Mouse (Mus musculus): ENCODE results near the gene Nol6. TPM values are rescaled to one million over a fixed set of nuclear protein-coding genes. Genes with fewer than 3 reads are reported as not detected.

The Nol6 gene
- polyA plus RNA-seq, 1 experiment from 2014 or later: 30.0 TPM

DNA sequence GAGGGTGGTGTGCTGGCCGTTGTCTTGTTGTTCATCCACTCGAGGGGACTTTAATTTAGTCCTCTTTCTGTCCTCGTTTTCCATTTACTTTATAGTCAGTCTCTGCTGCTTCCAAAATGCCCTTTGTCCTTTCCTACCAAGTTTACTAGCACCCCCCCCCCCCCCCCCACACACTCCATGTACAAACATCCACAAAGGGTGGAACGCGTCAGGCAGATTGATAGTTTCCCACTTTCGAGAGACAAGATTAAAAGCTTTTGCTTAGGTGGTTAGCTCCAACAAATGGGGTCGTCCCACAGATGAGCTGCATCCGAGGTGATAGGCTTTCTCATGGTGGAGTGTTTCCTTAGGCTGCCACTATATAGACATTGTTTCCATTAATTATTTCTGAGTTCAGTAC, 12.6 kb upstream of the Nol6 start:
- H3K27me3 ChIP-seq: no peaks in the 10 kb centered on the region
- peaks cover 14% of the 10 kb centered on the region for H3K4me1 ChIP-seq
- H3K4me3 ChIP-seq (replicated peaks): peak overlapping the region; percentile 95
- peaks cover 23% of the 10 kb centered on the region for H3K36me3 ChIP-seq (replicated peaks)
- 0 out of 2 replicates have a peak, but pooled peaks cover 2% of the 10 kb centered on the region for H3K9me3 ChIP-seq
- WGBS: under 1% methylated on average over 8 of the region's 8 CpGs
- peak overlapping the region; percentile 99 for H3K9ac ChIP-seq
- peak overlapping the region; percentile 99 for H3K27ac ChIP-seq
- H3K4me2 ChIP-seq: peak overlapping the region; percentile 64
- no peak for ATAC-seq (ENCODE audit: low FRiP score)

DNA sequence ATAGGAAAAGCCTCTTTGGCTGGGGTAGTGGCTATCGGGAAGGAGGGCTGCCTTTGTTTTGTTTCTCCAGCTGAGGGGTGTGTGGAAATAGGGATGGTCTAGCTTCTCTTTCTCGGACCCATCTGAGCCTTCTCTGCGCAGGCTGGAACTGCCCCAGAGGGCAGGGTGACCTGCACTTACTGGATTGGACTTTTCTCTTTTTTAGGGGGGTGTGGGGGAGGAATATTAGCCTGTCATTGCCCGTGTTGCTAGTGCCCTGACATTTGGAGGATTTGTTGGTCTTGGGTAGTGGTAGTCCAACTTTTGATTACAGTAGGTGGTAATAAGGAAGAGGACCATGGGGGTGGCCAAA, 12.2 kb upstream of the Nol6 start:
- Histone ChIP-seq H3K9ac (peak overlapping the region; percentile 99), H3K27me3 (no peaks in the 10 kb centered on the region), H3K27ac (peak overlapping the region; percentile 99), H3K4me3 (replicated peaks) (peak overlapping the region; percentile 95), H3K9me3 (0 out of 2 replicates have a peak, but pooled peaks cover 2% of the 10 kb centered on the region), H3K36me3 (replicated peaks) (peaks cover 22% of the 10 kb centered on the region), H3K4me1 (peaks cover 14% of the 10 kb centered on the region), H3K4me2 (peak overlapping the region; percentile 64)
- ATAC-seq (ENCODE audit: low FRiP score): peak; percentile 18; the same call in 1 of the 2 replicates
- 0% methylated on average over 4 of the region's 4 CpGs for WGBS

DNA sequence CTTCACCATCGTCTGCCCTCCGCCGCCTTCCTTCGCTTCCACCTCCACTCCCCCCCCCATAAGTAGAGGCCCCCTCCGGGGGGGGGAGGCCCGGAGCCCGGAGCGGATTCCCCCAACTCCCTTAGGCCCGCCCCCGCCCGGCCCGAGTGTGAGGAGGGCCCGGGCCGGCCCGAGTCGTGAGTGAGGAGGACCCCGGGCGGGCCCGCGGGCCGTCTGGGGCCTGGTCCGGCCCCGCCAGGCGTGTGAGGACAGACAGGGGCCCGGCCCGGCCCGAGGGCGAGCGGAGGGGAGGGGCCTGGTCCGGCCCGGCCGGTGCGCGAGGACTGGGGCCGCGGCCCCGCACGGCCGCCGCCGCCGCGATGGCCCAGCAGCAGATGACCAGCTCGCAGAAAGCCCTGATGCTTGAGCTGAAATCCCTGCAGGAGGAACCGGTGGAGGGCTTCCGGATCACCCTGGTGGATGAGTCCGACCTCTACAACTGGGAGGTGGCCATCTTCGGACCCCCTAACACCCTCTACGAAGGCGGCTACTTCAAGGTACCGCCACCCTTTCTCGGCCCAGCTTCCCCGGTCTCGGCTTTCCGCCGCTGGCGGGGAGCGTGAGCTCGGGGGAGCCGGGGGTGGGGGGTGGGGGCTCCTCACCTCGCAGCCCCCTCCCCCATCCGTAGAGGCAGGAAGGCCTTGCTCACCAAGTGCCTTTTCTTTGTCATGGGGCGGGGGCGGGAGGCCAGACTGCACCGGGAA, 11.6 kb upstream of the Nol6 start, which contains the start of gene Ube2r2:
Gene Ube2r2 (plus strand): TSS at position 33 of the 743 bp plus-strand sequence.
- Histone ChIP-seq H3K9ac (peak within 1 kb of the TSS; percentile 99), H3K27ac (peak within 1 kb of the TSS; percentile 99), H3K4me3 (replicated peaks) (peak within 1 kb of the TSS; percentile 95), H3K27me3 (no peaks in the 10 kb centered on the region), H3K9me3 (0 out of 2 replicates have a peak, but pooled peaks cover 2% of the 10 kb centered on the region), H3K4me1 (peaks cover 14% of the 10 kb centered on the region), H3K4me2 (peak within 1 kb of the TSS; percentile 64), H3K36me3 (replicated peaks) (peaks cover 16% of the 10 kb centered on the region)
- under 1% methylated on average over 61 of the region's 65 CpGs for WGBS
- peak; percentile 82 for ATAC-seq (ENCODE audit: low FRiP score)

DNA sequence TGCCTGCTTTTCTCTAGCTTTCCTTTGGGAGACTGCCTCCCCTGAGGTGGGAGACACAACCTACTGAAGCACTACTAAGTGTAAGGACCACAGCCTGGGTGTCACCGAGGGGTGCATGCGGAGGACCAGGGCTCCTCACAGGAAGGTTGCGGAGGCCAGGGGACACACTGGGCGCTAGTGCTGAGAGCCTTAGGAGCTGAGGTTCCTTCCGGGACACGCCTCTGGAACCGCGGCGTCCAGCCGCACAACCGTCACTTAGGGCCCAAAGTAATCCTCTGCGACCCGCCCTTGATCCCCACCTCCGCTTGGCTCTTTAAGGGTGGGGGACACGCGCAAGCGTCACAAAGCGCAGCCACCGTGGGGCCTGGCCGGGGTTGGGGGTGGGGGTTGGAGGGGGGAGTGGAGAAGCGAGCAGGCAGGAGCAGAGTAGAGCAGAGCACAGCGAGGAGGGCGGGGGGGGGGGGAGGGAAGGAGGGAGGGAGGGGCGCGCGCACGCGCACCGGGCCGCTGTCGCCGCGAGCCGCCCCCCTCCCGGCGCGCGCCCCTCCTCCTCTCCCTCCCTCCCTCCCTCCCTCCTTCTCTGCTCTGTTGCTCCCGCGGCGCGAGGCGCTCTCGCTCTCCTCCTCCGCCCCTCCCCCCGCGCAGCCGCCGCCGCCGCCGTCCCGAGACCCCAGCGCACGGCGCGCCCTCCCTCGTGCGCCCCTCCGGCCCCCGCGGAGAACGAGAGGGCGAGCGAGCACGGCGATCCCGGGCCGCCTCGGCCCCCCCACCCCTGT, 10.9 kb upstream of the Nol6 start:
- H3K27me3 ChIP-seq: no peaks in the 10 kb centered on the region
- peak overlapping the region; percentile 99 for H3K9ac ChIP-seq
- peak overlapping the region; percentile 64 for H3K4me2 ChIP-seq
- 0 out of 2 replicates have a peak, but pooled peaks cover 2% of the 10 kb centered on the region for H3K9me3 ChIP-seq
- 2% methylated on average over 20 of the region's 70 CpGs for WGBS
- H3K27ac ChIP-seq: peak overlapping the region; percentile 99
- peaks cover 14% of the 10 kb centered on the region for H3K4me1 ChIP-seq
- peaks cover 9% of the 10 kb centered on the region; the same call in 1 of the 2 replicates for H3K36me3 ChIP-seq (replicated peaks)
- ATAC-seq (ENCODE audit: low FRiP score): peak; percentile 94
- peak overlapping the region; percentile 95 for H3K4me3 ChIP-seq (replicated peaks)

DNA sequence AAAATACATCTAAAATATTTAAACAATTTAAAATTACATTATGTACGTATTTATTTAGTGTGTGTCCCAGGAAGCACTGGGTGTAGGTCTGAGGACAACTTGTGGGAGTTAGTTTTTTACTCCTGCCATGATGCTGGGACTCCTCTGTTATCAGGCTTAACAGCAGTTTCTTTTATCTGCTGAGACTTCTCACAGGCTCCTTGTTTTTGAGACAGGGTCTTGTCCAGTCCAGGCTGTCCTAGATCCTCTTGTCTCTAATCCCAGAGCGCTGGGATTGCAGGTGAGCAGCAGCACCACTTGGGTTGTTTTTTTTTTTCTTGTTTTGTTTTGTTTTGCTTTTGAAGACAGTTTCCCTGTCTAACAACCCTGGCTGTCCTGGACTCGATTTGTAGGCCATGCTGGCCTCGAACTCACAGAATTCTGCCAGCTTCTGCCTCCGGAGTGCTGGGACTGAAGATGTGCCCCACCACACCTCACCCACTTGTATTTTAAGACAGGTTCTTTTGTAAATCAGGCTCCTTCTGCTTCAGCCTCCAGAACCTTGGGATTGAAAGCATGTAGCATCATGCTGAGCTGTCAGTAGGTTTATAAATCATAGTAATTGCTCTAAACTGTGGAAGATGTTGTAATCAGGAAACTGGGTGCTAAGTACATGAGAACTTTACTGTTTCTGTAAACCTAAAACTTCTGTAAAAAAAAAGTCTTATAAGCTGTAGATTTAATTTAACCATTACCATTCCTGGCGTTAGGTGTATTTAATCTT, 9.5 kb upstream of the Nol6 start:
- no peak for ATAC-seq (ENCODE audit: low FRiP score)
- no peak overlapping the region for H3K4me2 ChIP-seq
- H3K4me3 ChIP-seq (replicated peaks): no peak overlapping the region
- H3K27ac ChIP-seq: no peak overlapping the region
- no peaks in the 10 kb centered on the region for H3K27me3 ChIP-seq
- peaks cover 4% of the 10 kb centered on the region; the same call in 1 of the 2 replicates for H3K36me3 ChIP-seq (replicated peaks)
- H3K9ac ChIP-seq: no peak overlapping the region
- no peaks in the 10 kb centered on the region for H3K9me3 ChIP-seq
- peaks cover 14% of the 10 kb centered on the region for H3K4me1 ChIP-seq
- WGBS: 89% methylated on average over 6 of the region's 6 CpGs

DNA sequence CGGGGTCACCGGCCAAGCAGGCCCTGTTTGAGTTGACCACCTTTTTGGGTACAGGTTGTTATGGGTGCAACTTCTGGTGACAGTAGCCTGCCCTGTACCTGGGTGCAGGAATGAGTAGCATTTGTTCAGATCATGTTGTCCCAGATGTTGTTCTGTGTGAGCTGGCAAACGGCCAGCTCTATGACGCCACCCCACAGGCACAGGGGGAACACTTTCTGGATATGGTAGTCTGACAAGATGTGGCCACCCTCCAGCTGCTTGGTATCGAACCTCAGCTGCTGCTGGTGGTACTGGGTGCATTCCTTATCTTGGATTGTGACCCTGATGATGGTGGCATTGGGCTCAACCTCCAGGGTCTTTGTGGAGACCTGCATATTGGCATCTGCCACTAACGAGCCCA, 8.2 kb upstream of the Nol6 start:
- no peaks in the 10 kb centered on the region for H3K9me3 ChIP-seq
- H3K9ac ChIP-seq: no peak overlapping the region
- H3K4me3 ChIP-seq (replicated peaks): no peak overlapping the region
- H3K4me1 ChIP-seq: peaks cover 11% of the 10 kb centered on the region; the same call in 1 of the 2 replicates
- no peak overlapping the region for H3K4me2 ChIP-seq
- ATAC-seq (ENCODE audit: low FRiP score): no peak
- H3K36me3 ChIP-seq (replicated peaks): no peaks in the 10 kb centered on the region
- no peaks in the 10 kb centered on the region for H3K27me3 ChIP-seq
- WGBS: 77% methylated on average over 6 of the region's 6 CpGs
- H3K27ac ChIP-seq: no peak overlapping the region

DNA sequence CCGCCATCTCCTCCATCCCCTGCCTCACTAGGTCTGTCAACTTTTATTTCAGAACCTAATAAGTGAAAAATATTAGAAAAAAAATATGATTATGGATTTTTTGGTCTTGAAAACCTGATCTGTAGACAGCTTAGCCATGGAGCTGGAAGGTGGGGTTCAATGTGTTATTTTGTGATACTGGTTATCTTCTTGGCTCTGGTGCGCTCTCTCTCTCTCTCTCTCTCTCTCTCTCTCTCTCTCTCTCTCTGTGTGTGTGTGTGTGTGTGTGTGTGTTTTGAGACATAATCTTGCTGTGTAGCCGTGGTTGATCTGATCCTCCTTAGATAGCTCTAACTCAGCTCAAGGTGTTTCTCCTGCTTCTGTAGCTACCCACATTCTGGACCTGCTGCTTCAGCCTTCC, 5.6 kb upstream of the Nol6 start:
- no peak for ATAC-seq (ENCODE audit: low FRiP score)
- 85% methylated on average over 3 of the region's 3 CpGs for WGBS
- no peaks in the 10 kb centered on the region for H3K27me3 ChIP-seq

DNA sequence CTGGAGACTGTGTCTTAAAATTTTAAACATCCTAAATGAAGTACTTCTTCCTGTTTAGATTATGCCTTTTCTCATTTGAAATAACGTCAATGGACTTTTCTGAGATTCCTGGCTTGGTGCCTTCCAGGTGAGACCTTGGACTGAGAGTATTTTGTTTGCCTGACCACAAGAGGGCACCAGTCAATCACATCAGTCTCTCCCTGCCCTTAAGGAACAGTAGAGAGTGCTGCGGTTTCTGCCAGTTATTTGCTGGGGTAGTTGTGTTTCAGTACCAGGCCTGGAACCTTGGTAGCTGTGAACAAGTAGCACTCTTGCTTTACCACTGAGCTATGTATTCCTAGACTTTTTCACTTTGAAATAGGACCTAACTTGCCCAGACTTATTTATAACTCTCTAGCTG, 5.2 kb upstream of the Nol6 start:
- ATAC-seq (ENCODE audit: low FRiP score): peak; percentile 64; the same call in 1 of the 2 replicates
- Histone ChIP-seq H3K27ac (no peak overlapping the region), H3K9ac (no peak overlapping the region), H3K4me2 (no peak overlapping the region), H3K9me3 (no peaks in the 10 kb centered on the region), H3K4me1 (peaks cover 2% of the 10 kb centered on the region; the same call in 1 of the 2 replicates), H3K27me3 (no peaks in the 10 kb centered on the region), H3K4me3 (replicated peaks) (no peak overlapping the region), H3K36me3 (replicated peaks) (no peaks in the 10 kb centered on the region)
- WGBS: 8% methylated on average over 2 of the region's 2 CpGs

More for the DNA sequence above, 5.6 kb upstream of the Nol6 start:
- Histone ChIP-seq H3K27ac (no peak overlapping the region), H3K4me1 (peaks cover 6% of the 10 kb centered on the region; the same call in 1 of the 2 replicates), H3K36me3 (replicated peaks) (no peaks in the 10 kb centered on the region), H3K4me3 (replicated peaks) (no peak overlapping the region), H3K9ac (no peak overlapping the region), H3K4me2 (no peak overlapping the region), H3K9me3 (no peaks in the 10 kb centered on the region)

DNA sequence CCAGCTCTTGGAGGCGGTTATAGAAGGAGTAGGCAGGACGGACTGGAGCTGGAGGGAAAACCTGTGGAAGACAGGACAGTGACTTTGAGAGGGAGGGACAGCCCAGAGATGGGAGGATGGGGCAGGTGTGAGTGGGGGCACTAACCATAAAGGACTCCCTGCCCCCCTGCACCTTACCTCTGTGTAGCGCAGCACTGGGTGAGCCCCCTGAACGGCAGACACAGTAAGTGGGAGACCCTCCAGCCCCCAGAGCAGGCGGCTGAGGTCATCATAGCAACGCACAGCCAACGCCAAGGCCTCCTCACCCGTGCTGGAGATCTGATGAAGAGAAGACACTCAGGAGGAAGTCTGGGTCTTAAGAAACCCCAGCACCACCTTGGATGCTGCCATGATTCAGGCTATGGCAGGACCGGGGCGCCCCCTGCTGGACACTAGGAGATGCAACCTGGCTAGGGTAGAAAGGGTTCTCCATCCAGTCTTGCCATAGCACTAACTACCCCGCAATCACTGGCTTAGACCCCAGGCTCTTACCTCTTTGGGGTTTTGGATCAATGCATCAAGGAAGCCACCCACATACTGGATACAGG, 5.5 kb downstream of the Nol6 start:
- Histone ChIP-seq H3K4me3 (replicated peaks) (no peak overlapping the region), H3K9ac (no peak overlapping the region), H3K4me2 (no peak overlapping the region), H3K27ac (no peak overlapping the region), H3K27me3 (no peaks in the 10 kb centered on the region), H3K4me1 (peaks cover 10% of the 10 kb centered on the region), H3K9me3 (no peaks in the 10 kb centered on the region), H3K36me3 (replicated peaks) (peaks cover 84% of the 10 kb centered on the region)
- WGBS: 75% methylated on average over 11 of the region's 11 CpGs
- ATAC-seq (ENCODE audit: low FRiP score): no peak

DNA sequence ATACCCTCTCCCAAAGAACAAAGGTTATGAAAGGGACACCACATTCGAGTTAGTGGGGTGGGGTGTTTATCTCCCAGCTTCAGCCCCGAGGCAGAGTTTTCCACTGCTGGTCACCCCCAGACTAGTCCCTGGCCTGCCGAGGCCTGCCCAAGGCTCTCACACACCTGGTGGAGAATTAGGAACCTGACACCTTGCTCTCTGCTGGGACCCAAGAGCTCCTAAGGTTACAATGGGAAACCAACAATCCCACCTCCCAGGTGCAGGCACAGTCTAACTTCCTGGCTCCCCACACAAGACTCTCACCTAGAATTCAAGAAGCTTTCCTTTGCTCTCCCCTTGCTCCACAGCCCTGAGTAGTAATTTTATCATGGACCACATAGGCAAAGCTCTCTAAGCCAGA, 7.4 kb downstream of the Nol6 start:
- H3K4me3 ChIP-seq (replicated peaks): no peak overlapping the region
- H3K4me2 ChIP-seq: no peak overlapping the region
- no peaks in the 10 kb centered on the region for H3K9me3 ChIP-seq
- ATAC-seq (ENCODE audit: low FRiP score): no peak
- WGBS: 76% methylated on average over 3 of the region's 3 CpGs
- H3K27me3 ChIP-seq: no peaks in the 10 kb centered on the region
- H3K9ac ChIP-seq: no peak overlapping the region
- no peaks in the 10 kb centered on the region for H3K4me1 ChIP-seq
- no peak overlapping the region for H3K27ac ChIP-seq
- peaks cover 78% of the 10 kb centered on the region for H3K36me3 ChIP-seq (replicated peaks)

DNA sequence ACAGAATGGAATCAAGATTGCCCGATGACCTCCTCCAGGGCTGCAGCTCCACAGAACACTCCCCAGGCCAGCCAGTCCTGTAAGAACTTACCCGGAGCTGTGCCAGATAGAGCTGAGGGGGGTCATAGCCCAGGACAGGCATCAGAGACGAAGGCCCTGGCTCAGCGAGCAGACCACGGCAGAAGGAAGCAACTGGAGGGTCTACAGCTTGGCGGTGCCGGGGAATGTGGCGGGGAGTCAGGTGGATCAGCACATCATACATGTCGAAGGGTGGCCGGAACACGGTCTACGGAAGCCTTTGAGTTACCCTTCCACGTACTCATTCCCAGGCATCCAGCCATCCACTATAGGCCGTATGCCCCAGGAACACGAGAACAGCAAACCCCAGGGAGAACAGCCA, 8.5 kb downstream of the Nol6 start:
- no peak for ATAC-seq (ENCODE audit: low FRiP score)
- no peaks in the 10 kb centered on the region for H3K27me3 ChIP-seq
- no peak overlapping the region for H3K27ac ChIP-seq
- no peak overlapping the region for H3K4me2 ChIP-seq
- H3K36me3 ChIP-seq (replicated peaks): peaks cover 68% of the 10 kb centered on the region
- H3K9me3 ChIP-seq: no peaks in the 10 kb centered on the region
- no peaks in the 10 kb centered on the region for H3K4me1 ChIP-seq
- no peak overlapping the region for H3K9ac ChIP-seq
- no peak overlapping the region for H3K4me3 ChIP-seq (replicated peaks)
- 96% methylated on average over 15 of the region's 15 CpGs for WGBS
